Mouse (Mus musculus) ES-Bruce4 (cell line): Measurements from ENCODE around the gene Tdrd1.

Source experiments
- CTCF ChIP-seq: IDR thresholded peaks from one replicate; pipeline ENCODE4 v1.8.1; 2011; ENCODE audit warnings: low read depth, low read length
- EP300 ChIP-seq: IDR thresholded peaks from 2 replicates; pipeline ENCODE4 v1.6.1; 2011; ENCODE audit warnings: low read depth, low read length; ENCODE audit not compliant: insufficient read depth
- POLR2A ChIP-seq: IDR thresholded peaks from one replicate; pipeline ENCODE4 v1.8.1; 2011; ENCODE audit warnings: low read length; ENCODE audit not compliant: insufficient read depth

DNA sequence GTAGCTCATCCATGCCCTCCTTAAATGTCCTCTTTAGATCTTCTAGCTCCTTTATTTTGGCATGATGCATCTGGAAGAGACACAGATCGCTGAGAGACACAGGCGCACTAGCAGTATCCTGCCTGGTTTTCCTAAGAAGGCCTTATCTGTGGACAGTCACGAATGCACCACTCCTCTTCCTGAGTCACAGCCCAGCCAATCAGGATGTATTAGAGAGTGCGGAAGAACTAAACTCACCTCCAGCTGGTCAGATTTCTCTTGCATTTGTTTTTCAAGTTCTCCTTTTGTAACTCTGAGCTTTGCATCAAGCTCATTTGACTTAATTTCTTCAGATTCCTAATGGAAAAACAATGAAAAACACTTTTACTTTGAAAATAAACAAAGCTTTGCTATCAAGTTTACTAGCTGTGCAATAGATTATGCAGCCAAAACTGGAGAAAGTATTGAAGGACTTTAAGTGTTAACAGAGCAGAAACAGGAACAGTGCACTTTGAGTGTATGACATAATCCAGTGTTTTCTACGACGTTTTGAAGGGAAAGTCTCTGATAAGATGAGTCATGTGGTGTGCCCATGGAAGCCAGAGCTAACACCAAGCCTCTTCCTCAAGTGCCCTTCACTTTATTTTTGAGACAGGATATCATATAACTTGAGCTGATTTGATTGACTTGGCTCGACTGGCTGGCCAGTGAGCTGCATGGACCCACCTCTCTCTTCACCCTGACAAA lies 24.9 kb upstream of the Tdrd1 start:
- TF ChIP-seq CTCF = no peak
- TF ChIP-seq EP300 = no peak
- TF ChIP-seq POLR2A = no peak
